Mouse (Mus musculus): ENCODE measurements around the gene Lrmda. TPM values are rescaled to one million over a fixed set of nuclear protein-coding genes. Genes with fewer than 3 reads are reported as not detected.

Gene Lrmda
- polyA plus RNA-seq, 1 experiment from 2014 or later, result 0.23 TPM

GRCm38 (mm10) chr14:21994061-21994990 is 25.2 kb upstream of the Lrmda start:
- 2% methylated on average over 44 of the region's 44 CpGs for WGBS
- H3K9me3 ChIP-seq, result no peaks in the 10 kb centered on the region
- peak overlapping the region; percentile 60 for H3K4me3 ChIP-seq (replicated peaks)
- H3K36me3 ChIP-seq, result no peaks in the 10 kb centered on the region
- H3K9ac ChIP-seq (replicated peaks), result peak overlapping the region; percentile 73
- H3K27me3 ChIP-seq, result peaks cover 63% of the 10 kb centered on the region
- peaks cover 58% of the 10 kb centered on the region for H3K4me1 ChIP-seq (replicated peaks)
- no peak for ATAC-seq
- no peak overlapping the region for H3K27ac ChIP-seq
- H3K4me2 ChIP-seq (replicated peaks), result peak overlapping the region; percentile 82

GRCm38 (mm10) chr14:21995031-21995754 is 24.3 kb upstream of the Lrmda start:
- Histone ChIP-seq H3K4me1 (replicated peaks) (peaks cover 49% of the 10 kb centered on the region), H3K36me3 (no peaks in the 10 kb centered on the region), H3K9me3 (no peaks in the 10 kb centered on the region), H3K27ac (peak overlapping the region; percentile 60), H3K4me2 (replicated peaks) (peak overlapping the region; percentile 82), H3K9ac (replicated peaks) (peak overlapping the region; percentile 73), H3K27me3 (peaks cover 54% of the 10 kb centered on the region), H3K4me3 (replicated peaks) (peak overlapping the region; percentile 60)
- ATAC-seq, result peak; percentile 80
- under 1% methylated on average over 36 of the region's 36 CpGs for WGBS

- no peak overlapping the region for H3K27ac ChIP-seq
- 95% methylated on average over 4 of the region's 4 CpGs for WGBS
- peaks cover 19% of the 10 kb centered on the region for H3K27me3 ChIP-seq
- H3K4me2 ChIP-seq (replicated peaks), result no peak overlapping the region
- no peak overlapping the region for H3K4me3 ChIP-seq (replicated peaks)
- no peaks in the 10 kb centered on the region for H3K36me3 ChIP-seq
- H3K9ac ChIP-seq (replicated peaks), result no peak overlapping the region
- H3K4me1 ChIP-seq (replicated peaks), result peaks cover 12% of the 10 kb centered on the region
- no peak for ATAC-seq
- H3K9me3 ChIP-seq, result no peaks in the 10 kb centered on the region
Measured at GRCm38 (mm10) chr14:21999588-21999987, 19.9 kb upstream of the Lrmda start.

- no peak for ATAC-seq
- Histone ChIP-seq H3K27ac (no peak overlapping the region), H3K4me2 (replicated peaks) (no peak overlapping the region), H3K9ac (replicated peaks) (no peak overlapping the region), H3K9me3 (no peaks in the 10 kb centered on the region), H3K36me3 (no peaks in the 10 kb centered on the region), H3K27me3 (no peaks in the 10 kb centered on the region), H3K4me3 (replicated peaks) (no peak overlapping the region), H3K4me1 (replicated peaks) (peaks cover 5% of the 10 kb centered on the region; the same call in 1 of the 2 replicates)
- WGBS, result 86% methylated on average over 1 of the region's 1 CpGs
Measured at GRCm38 (mm10) chr14:22003231-22003630, 16.3 kb upstream of the Lrmda start.

- WGBS, result 92% methylated on average over 4 of the region's 4 CpGs
- H3K4me1 ChIP-seq (replicated peaks), result peaks cover 5% of the 10 kb centered on the region; the same call in 1 of the 2 replicates
- H3K36me3 ChIP-seq, result no peaks in the 10 kb centered on the region
- H3K4me2 ChIP-seq (replicated peaks), result no peak overlapping the region
- ATAC-seq, result no peak
- H3K27ac ChIP-seq, result no peak overlapping the region
- H3K9ac ChIP-seq (replicated peaks), result no peak overlapping the region
- no peak overlapping the region for H3K4me3 ChIP-seq (replicated peaks)
- H3K9me3 ChIP-seq, result no peaks in the 10 kb centered on the region
- no peaks in the 10 kb centered on the region for H3K27me3 ChIP-seq
Measured at GRCm38 (mm10) chr14:22003631-22004030, 15.9 kb upstream of the Lrmda start.

- no peaks in the 10 kb centered on the region for H3K27me3 ChIP-seq
Measured at GRCm38 (mm10) chr14:22004943-22005342, 14.6 kb upstream of the Lrmda start.

GRCm38 (mm10) chr14:22007006-22007405 is 12.5 kb upstream of the Lrmda start:
- Histone ChIP-seq H3K4me2 (replicated peaks) (no peak overlapping the region), H3K27ac (no peak overlapping the region), H3K4me1 (replicated peaks) (peaks cover 5% of the 10 kb centered on the region; the same call in 1 of the 2 replicates), H3K36me3 (no peaks in the 10 kb centered on the region), H3K4me3 (replicated peaks) (no peak overlapping the region), H3K9ac (replicated peaks) (no peak overlapping the region), H3K27me3 (peaks cover 4% of the 10 kb centered on the region; the same call in 1 of the 2 replicates), H3K9me3 (no peaks in the 10 kb centered on the region)
- WGBS, result 87% methylated on average over 6 of the region's 6 CpGs
- no peak for ATAC-seq

More at GRCm38 (mm10) chr14:22004943-22005342, 14.6 kb upstream of the Lrmda start:
- Histone ChIP-seq H3K4me2 (replicated peaks) (no peak overlapping the region), H3K4me1 (replicated peaks) (peaks cover 5% of the 10 kb centered on the region; the same call in 1 of the 2 replicates), H3K9me3 (no peaks in the 10 kb centered on the region), H3K27ac (no peak overlapping the region), H3K4me3 (replicated peaks) (no peak overlapping the region), H3K36me3 (no peaks in the 10 kb centered on the region), H3K9ac (replicated peaks) (no peak overlapping the region)
- WGBS, result 16% methylated on average over 4 of the region's 4 CpGs
- no peak for ATAC-seq

- Histone ChIP-seq H3K9ac (replicated peaks) (no peak overlapping the region), H3K36me3 (no peaks in the 10 kb centered on the region), H3K9me3 (no peaks in the 10 kb centered on the region), H3K4me3 (replicated peaks) (no peak overlapping the region), H3K4me1 (replicated peaks) (peaks cover 3% of the 10 kb centered on the region), H3K27me3 (peaks cover 33% of the 10 kb centered on the region), H3K27ac (no peak overlapping the region), H3K4me2 (replicated peaks) (no peak overlapping the region)
- no peak for ATAC-seq
- 89% methylated on average over 5 of the region's 5 CpGs for WGBS
Measured at GRCm38 (mm10) chr14:22014315-22014714, 5.2 kb upstream of the Lrmda start.

GRCm38 (mm10) chr14:22014781-22015180 is 4.7 kb upstream of the Lrmda start:
- WGBS, result 75% methylated on average over 4 of the region's 4 CpGs
- Histone ChIP-seq H3K4me1 (replicated peaks) (peaks cover 8% of the 10 kb centered on the region), H3K36me3 (no peaks in the 10 kb centered on the region), H3K27ac (no peak overlapping the region), H3K4me2 (replicated peaks) (no peak overlapping the region), H3K4me3 (replicated peaks) (no peak overlapping the region), H3K9me3 (no peaks in the 10 kb centered on the region), H3K9ac (replicated peaks) (no peak overlapping the region), H3K27me3 (peaks cover 37% of the 10 kb centered on the region)
- no peak for ATAC-seq

GRCm38 (mm10) chr14:22017011-22017410 is 2.5 kb upstream of the Lrmda start:
- Histone ChIP-seq H3K27me3 (peaks cover 41% of the 10 kb centered on the region), H3K4me2 (replicated peaks) (no peak overlapping the region), H3K4me1 (replicated peaks) (peaks cover 12% of the 10 kb centered on the region), H3K4me3 (replicated peaks) (no peak overlapping the region), H3K9ac (replicated peaks) (no peak overlapping the region), H3K36me3 (no peaks in the 10 kb centered on the region), H3K27ac (no peak overlapping the region), H3K9me3 (no peaks in the 10 kb centered on the region)
- no peak for ATAC-seq
- WGBS, result 71% methylated on average over 5 of the region's 5 CpGs

GRCm38 (mm10) chr14:22019949-22020845 is 685 bp downstream of the Lrmda start:
- peak overlapping the region; percentile 70 for H3K4me2 ChIP-seq (replicated peaks)
- H3K36me3 ChIP-seq, result no peaks in the 10 kb centered on the region
- 0 out of 2 replicates have a peak overlapping the region, but pooled peaks have one; percentile 59 for H3K9ac ChIP-seq (replicated peaks)
- peaks cover 41% of the 10 kb centered on the region for H3K27me3 ChIP-seq
- no peak for ATAC-seq
- peak overlapping the region; percentile 35 for H3K4me3 ChIP-seq (replicated peaks)
- no peaks in the 10 kb centered on the region for H3K9me3 ChIP-seq
- WGBS, result 38% methylated on average over 12 of the region's 12 CpGs
- H3K27ac ChIP-seq, result no peak overlapping the region
- H3K4me1 ChIP-seq (replicated peaks), result peaks cover 12% of the 10 kb centered on the region
